Mouse (Mus musculus): Measurements from ENCODE around the gene Cxcr1.
A peak's percentile ranks its signal among the peaks of the same experiment; 100 is the strongest.

The Cxcr1 gene

GRCm38 (mm10) chr1:74196621-74197419 is 2.4 kb upstream of the Cxcr1 start:
- no peak for DNase-seq (ENCODE audit: low read depth)

GRCm38 (mm10) chr1:74195961-74196360 is 1.5 kb upstream of the Cxcr1 start:
- DNase-seq (ENCODE audit: low read depth) = peak; percentile 86

- DNase-seq (ENCODE audit: low read depth) = no peak
These were observed 1.7 kb downstream of the Cxcr1 start for GRCm38 (mm10) chr1:74192711-74193110.

- DNase-seq (ENCODE audit: low read depth) = no peak
These were observed 4.0 kb downstream of the Cxcr1 start for GRCm38 (mm10) chr1:74190471-74190870.

GRCm38 (mm10) chr1:74183006-74183405 is 11.4 kb downstream of the Cxcr1 start:
- DNase-seq (ENCODE audit: low read depth) = peak; percentile 60

- DNase-seq (ENCODE audit: low read depth) = no peak
These were observed 13.0 kb downstream of the Cxcr1 start for GRCm38 (mm10) chr1:74181462-74181861.

- DNase-seq (ENCODE audit: low read depth) = no peak
These were observed 14.6 kb downstream of the Cxcr1 start for GRCm38 (mm10) chr1:74179624-74180408.

- peak; percentile 95 for DNase-seq (ENCODE audit: low read depth)
These were observed 15.8 kb downstream of the Cxcr1 start for GRCm38 (mm10) chr1:74178618-74179017.

- DNase-seq (ENCODE audit: low read depth) = no peak
These were observed 18.7 kb downstream of the Cxcr1 start for GRCm38 (mm10) chr1:74175731-74176130.

GRCm38 (mm10) chr1:74172722-74173121 is 21.7 kb downstream of the Cxcr1 start:
- peak; percentile 95 for DNase-seq (ENCODE audit: low read depth)

- no peak for DNase-seq (ENCODE audit: low read depth)
These were observed 24.7 kb downstream of the Cxcr1 start for GRCm38 (mm10) chr1:74169721-74170120.

- DNase-seq (ENCODE audit: low read depth) = peak; percentile 64
These were observed 27.3 kb downstream of the Cxcr1 start for GRCm38 (mm10) chr1:74167136-74167535.

- DNase-seq (ENCODE audit: low read depth) = no peak
These were observed 34.4 kb downstream of the Cxcr1 start for GRCm38 (mm10) chr1:74160036-74160435.

- peak; percentile 23 for DNase-seq (ENCODE audit: low read depth)
These were observed 34.8 kb downstream of the Cxcr1 start for GRCm38 (mm10) chr1:74159613-74160012.

- peak; percentile 77 for DNase-seq (ENCODE audit: low read depth)
These were observed 38.0 kb downstream of the Cxcr1 start for GRCm38 (mm10) chr1:74156381-74156910.

GRCm38 (mm10) chr1:74155435-74156012 is 38.9 kb downstream of the Cxcr1 start:
- peak; percentile 72 for DNase-seq (ENCODE audit: low read depth)

- no peak for DNase-seq (ENCODE audit: low read depth)
These were observed 40.8 kb downstream of the Cxcr1 start, which contains the start of gene Cxcr2 for GRCm38 (mm10) chr1:74153461-74154184. Gene Cxcr2 (plus strand): TSS chr1:74153989.

GRCm38 (mm10) chr1:74151091-74151490 is 43.3 kb downstream of the Cxcr1 start:
- DNase-seq (ENCODE audit: low read depth) = peak; percentile 90

- DNase-seq (ENCODE audit: low read depth) = no peak
These were observed 44.3 kb downstream of the Cxcr1 start for GRCm38 (mm10) chr1:74150101-74150500.

GRCm38 (mm10) chr1:74149106-74149885 is 45.1 kb downstream of the Cxcr1 start:
- DNase-seq (ENCODE audit: low read depth) = peak; percentile 91

Measured in 416B (cell line).